Mouse (Mus musculus) stomach, postnatal 0 days (tissue): ENCODE data around the gene Podn. TPM values are rescaled to one million over a fixed set of nuclear protein-coding genes. Genes with fewer than 3 reads are reported as not detected.

Experiments used
- ATAC-seq: fragments of 200-750 bp; cut with Nextera tagmentation; 2 replicates; pipeline ENCODE4 v1.8.0; 2017; ENCODE audit not compliant: low FRiP score, low TSS enrichment
- DNase-seq: peaks from one replicate; pipeline ENCODE4 v3.0.0-alpha.2; 2016; ENCODE audit warnings: low spot score
- H3K27ac ChIP-seq: fragments of 300-500 bp; sonication (generic); replicated peaks from 2 replicates; pipeline ENCODE4 v1.5.1; 2014; ENCODE audit warnings: mild to moderate bottlenecking, control low read depth
- H3K27me3 ChIP-seq: fragments of 300-500 bp; sonication (generic); 2 replicates; pipeline ENCODE4 v1.6.1; 2014; ENCODE audit warnings: low read length; ENCODE audit not compliant: control insufficient read depth, insufficient read depth
- H3K36me3 ChIP-seq: fragments of 300-500 bp; sonication (generic); 2 replicates; pipeline ENCODE4 v1.6.1; 2014; ENCODE audit warnings: low read length, mixed read lengths; ENCODE audit not compliant: control insufficient read depth, insufficient read depth
- H3K4me1 ChIP-seq: fragments of 300-500 bp; sonication (generic); replicated peaks from 2 replicates; pipeline ENCODE4 v1.6.1; 2014; ENCODE audit warnings: antibody characterized with exemption; ENCODE audit not compliant: control insufficient read depth, insufficient read depth
- H3K4me2 ChIP-seq: fragments of 300-500 bp; sonication (generic); replicated peaks from 2 replicates; pipeline ENCODE4 v1.6.1; 2014; ENCODE audit warnings: low read depth, mild to moderate bottlenecking, control low read depth, moderate library complexity
- H3K4me3 ChIP-seq: fragments of 300-500 bp; sonication (generic); 2 replicates; pipeline ENCODE4 v1.5.1; 2014; ENCODE audit warnings: low read depth, low read length, control low read depth
- H3K9ac ChIP-seq: fragments of 300-500 bp; sonication (generic); 2 replicates; pipeline ENCODE4 v1.6.1; 2014; ENCODE audit warnings: mild to moderate bottlenecking, low read length, control low read depth, mixed read lengths
- H3K9me3 ChIP-seq: fragments of 300-500 bp; sonication (generic); 2 replicates; pipeline ENCODE4 v1.6.1; 2016; ENCODE audit warnings: low read length; ENCODE audit not compliant: control insufficient read depth
- CTCF ChIP-seq: IDR thresholded peaks from 2 replicates; pipeline ENCODE4 v1.5.1; 2016; ENCODE audit warnings: antibody characterized with exemption, low read depth, mild to moderate bottlenecking, moderate library complexity
- EP300 ChIP-seq: optimal IDR thresholded peaks from 2 replicates; pipeline ENCODE3; 2016; ENCODE audit warnings: antibody characterized with exemption
- WGBS: fragments of 180-500 bp; shearing (Covaris S2); extraction: QIAGEN DNeasy Blood & Tissue Kit; methylation state at CpG from one replicate; pipeline ENCODE4 v1.1.7; 2014; 5-methylcytosine and 5-hydroxymethylcytosine counted together
- polyA plus RNA-seq: library from polyadenylated mRNA; unstranded; fragments of >200 nt; fragmentation: Nextera tagmentation; extraction: Ambion mirVana; gene quantifications from 2 replicates; pipeline ENCODE4 v1.2.1, GENCODE M21; 2015

Podn gene
- polyA plus RNA-seq, 1 experiment from 2014 or later = 2.0 TPM

- 66% methylated on average over 3 of the region's 3 CpGs for WGBS
- no peak for ATAC-seq
Measured at GRCm38 (mm10) chr4:108074204-108074823, 21.9 kb downstream of the Podn start.

GRCm38 (mm10) chr4:108072086-108072485 lies 24.2 kb downstream of the Podn start:
- ATAC-seq = no peak
- no peak overlapping the region for H3K4me3 ChIP-seq
- WGBS = 84% methylated on average over 3 of the region's 3 CpGs
- no peak overlapping the region for H3K4me2 ChIP-seq
- H3K36me3 ChIP-seq = no peaks in the 10 kb centered on the region
- H3K4me1 ChIP-seq = no peaks in the 10 kb centered on the region; the same call in 1 of the 2 replicates
- no peak for TF ChIP-seq CTCF
- no peak for TF ChIP-seq EP300
- no peaks in the 10 kb centered on the region for H3K9me3 ChIP-seq
- no peak overlapping the region for H3K9ac ChIP-seq
- H3K27ac ChIP-seq = no peak overlapping the region
- DNase-seq = no peak
- H3K27me3 ChIP-seq = no peaks in the 10 kb centered on the region

More at GRCm38 (mm10) chr4:108074204-108074823, 21.9 kb downstream of the Podn start:
- H3K4me3 ChIP-seq = no peak overlapping the region
- H3K27ac ChIP-seq = no peak overlapping the region
- H3K4me2 ChIP-seq = no peak overlapping the region
- no peaks in the 10 kb centered on the region for H3K36me3 ChIP-seq
- H3K4me1 ChIP-seq = no peaks in the 10 kb centered on the region; the same call in 1 of the 2 replicates
- TF ChIP-seq EP300 (no peak), CTCF (peak; percentile 29)
- DNase-seq = no peak
- H3K9ac ChIP-seq = no peak overlapping the region
- H3K27me3 ChIP-seq = no peaks in the 10 kb centered on the region
- no peaks in the 10 kb centered on the region for H3K9me3 ChIP-seq

GRCm38 (mm10) chr4:108071235-108071901 lies 24.9 kb downstream of the Podn start:
- WGBS = 3% methylated on average over 26 of the region's 26 CpGs
- H3K9me3 ChIP-seq = no peaks in the 10 kb centered on the region
- no peaks in the 10 kb centered on the region for H3K36me3 ChIP-seq
- peak overlapping the region; percentile 62 for H3K9ac ChIP-seq
- no peaks in the 10 kb centered on the region for H3K27me3 ChIP-seq
- H3K4me2 ChIP-seq = peak overlapping the region; percentile 77
- H3K4me3 ChIP-seq = peak overlapping the region; percentile 48
- no peaks in the 10 kb centered on the region; the same call in 1 of the 2 replicates for H3K4me1 ChIP-seq
- DNase-seq (peak; percentile 97), ATAC-seq (peak; percentile 95)
- peak overlapping the region; percentile 67 for H3K27ac ChIP-seq
- no peak for TF ChIP-seq EP300
- peak; percentile 19; the same call in 1 of the 2 replicates for TF ChIP-seq CTCF

- H3K36me3 ChIP-seq = no peaks in the 10 kb centered on the region
- TF ChIP-seq EP300 = no peak
- TF ChIP-seq CTCF = no peak
- H3K4me2 ChIP-seq = peak overlapping the region; percentile 77
- 3% methylated on average over 8 of the region's 8 CpGs for WGBS
- ATAC-seq = no peak
- peak overlapping the region; percentile 62 for H3K9ac ChIP-seq
- H3K4me1 ChIP-seq = no peaks in the 10 kb centered on the region; the same call in 1 of the 2 replicates
- H3K4me3 ChIP-seq = peak overlapping the region; percentile 48
- no peaks in the 10 kb centered on the region for H3K27me3 ChIP-seq
- peak; percentile 30 for DNase-seq
- no peaks in the 10 kb centered on the region for H3K9me3 ChIP-seq
- H3K27ac ChIP-seq = peak overlapping the region; percentile 67
Measured at GRCm38 (mm10) chr4:108070723-108071122, 25.5 kb downstream of the Podn start.

- 55% methylated on average over 4 of the region's 4 CpGs for WGBS
Measured at GRCm38 (mm10) chr4:108070286-108070685, 26.0 kb downstream of the Podn start.

GRCm38 (mm10) chr4:108068081-108068480 lies 28.2 kb downstream of the Podn start:
- Histone ChIP-seq H3K4me1 (no peaks in the 10 kb centered on the region; the same call in 1 of the 2 replicates), H3K9me3 (no peaks in the 10 kb centered on the region), H3K27me3 (no peaks in the 10 kb centered on the region), H3K27ac (no peak overlapping the region), H3K9ac (no peak overlapping the region), H3K36me3 (peaks cover 2% of the 10 kb centered on the region; the same call in 1 of the 2 replicates), H3K4me3 (no peak overlapping the region), H3K4me2 (no peak overlapping the region)
- peak; percentile 9 for DNase-seq
- TF ChIP-seq CTCF = no peak
- no peak for TF ChIP-seq EP300
- no peak for ATAC-seq
- WGBS = 82% methylated on average over 2 of the region's 2 CpGs

More at GRCm38 (mm10) chr4:108070286-108070685, 26.0 kb downstream of the Podn start:
- H3K9ac ChIP-seq = peak overlapping the region; percentile 62
- peak overlapping the region; percentile 77 for H3K4me2 ChIP-seq
- H3K27me3 ChIP-seq = no peaks in the 10 kb centered on the region
- H3K4me1 ChIP-seq = no peaks in the 10 kb centered on the region; the same call in 1 of the 2 replicates
- H3K9me3 ChIP-seq = no peaks in the 10 kb centered on the region
- DNase-seq (no peak), ATAC-seq (no peak)
- peak overlapping the region; percentile 67 for H3K27ac ChIP-seq
- no peaks in the 10 kb centered on the region for H3K36me3 ChIP-seq
- TF ChIP-seq EP300 = no peak
- TF ChIP-seq CTCF = no peak
- H3K4me3 ChIP-seq = peak overlapping the region; percentile 48
